Mouse (Mus musculus): Measurements from ENCODE around the gene Ephb1.

Gene Ephb1

DNA sequence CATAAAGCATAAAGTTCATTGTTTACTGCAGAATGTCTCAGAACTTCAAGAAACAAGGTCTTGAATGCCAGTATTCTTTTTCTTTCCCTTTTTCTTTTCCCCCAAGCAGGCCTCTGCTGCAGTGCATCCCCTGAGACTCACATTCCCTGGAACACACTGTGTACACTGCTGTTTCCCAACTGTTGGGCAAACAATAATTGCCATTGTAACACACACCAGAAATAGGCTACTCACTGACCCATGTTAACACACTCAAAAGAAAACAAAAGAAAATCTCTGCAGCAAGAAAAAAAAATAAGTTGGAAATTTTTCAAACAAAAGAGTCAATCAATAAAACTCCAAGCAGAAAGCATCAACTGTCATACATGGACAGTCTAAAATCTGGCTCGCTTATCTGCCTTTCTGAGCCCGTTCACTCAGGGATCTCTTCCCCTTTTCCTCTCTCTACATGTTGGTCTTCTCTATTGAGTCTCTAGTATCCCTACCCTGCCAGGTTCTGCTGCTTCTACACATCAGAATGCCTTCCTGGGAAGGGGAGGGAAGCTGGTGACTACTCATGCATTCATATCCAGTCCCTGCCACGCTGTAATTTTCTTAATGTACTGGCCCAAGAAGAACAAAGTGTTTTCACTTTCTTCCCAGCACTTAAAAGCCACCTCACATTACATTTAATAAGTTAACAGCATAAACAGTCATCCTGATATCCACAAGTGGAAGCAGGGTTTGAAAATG is 285.2 kb downstream of the Ephb1 start:
- no peak for DNase-seq (ENCODE audit: low read depth, low spot score)

DNA sequence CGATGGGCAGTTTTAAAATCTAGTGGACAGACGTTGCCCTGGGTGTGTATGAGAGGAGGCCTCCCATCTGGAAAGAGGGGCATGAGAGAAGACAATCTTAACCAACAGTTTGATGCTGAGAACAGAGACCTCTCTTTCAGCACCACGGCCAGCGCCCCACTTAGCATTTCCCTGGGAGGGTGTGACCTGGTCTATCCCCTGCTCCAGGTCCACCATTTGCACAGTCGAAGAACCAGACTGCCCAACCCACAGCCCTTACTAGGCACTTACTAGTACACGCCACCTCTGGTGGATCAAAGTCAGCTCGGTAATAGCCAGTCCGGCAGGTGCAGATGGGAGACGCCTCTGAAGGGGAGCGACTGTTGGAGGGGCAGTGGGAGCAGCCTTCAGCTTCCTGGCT is 287.9 kb downstream of the Ephb1 start:
- DNase-seq (ENCODE audit: low read depth, low spot score) = no peak

DNA sequence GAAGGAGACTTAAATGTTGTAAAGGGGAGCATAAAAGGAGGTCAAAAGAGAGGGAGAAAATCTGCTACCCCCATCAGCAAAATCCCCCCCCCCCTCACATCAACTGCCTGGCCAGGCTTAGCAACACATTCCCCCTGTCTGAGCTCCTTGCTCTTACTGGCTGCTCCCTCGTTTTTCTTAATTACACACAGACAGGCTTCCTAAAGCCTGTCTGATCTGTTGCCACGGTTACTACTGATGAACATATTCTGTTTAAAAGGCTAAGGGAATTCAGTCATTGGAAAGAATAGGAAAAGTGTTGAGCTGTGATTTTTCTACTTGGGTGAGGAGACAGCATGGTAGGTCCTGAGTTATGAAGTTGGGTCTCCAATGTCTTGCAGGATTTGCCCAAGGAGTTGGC is 308.6 kb downstream of the Ephb1 start:
- DNase-seq (ENCODE audit: low read depth, low spot score) = no peak

DNA sequence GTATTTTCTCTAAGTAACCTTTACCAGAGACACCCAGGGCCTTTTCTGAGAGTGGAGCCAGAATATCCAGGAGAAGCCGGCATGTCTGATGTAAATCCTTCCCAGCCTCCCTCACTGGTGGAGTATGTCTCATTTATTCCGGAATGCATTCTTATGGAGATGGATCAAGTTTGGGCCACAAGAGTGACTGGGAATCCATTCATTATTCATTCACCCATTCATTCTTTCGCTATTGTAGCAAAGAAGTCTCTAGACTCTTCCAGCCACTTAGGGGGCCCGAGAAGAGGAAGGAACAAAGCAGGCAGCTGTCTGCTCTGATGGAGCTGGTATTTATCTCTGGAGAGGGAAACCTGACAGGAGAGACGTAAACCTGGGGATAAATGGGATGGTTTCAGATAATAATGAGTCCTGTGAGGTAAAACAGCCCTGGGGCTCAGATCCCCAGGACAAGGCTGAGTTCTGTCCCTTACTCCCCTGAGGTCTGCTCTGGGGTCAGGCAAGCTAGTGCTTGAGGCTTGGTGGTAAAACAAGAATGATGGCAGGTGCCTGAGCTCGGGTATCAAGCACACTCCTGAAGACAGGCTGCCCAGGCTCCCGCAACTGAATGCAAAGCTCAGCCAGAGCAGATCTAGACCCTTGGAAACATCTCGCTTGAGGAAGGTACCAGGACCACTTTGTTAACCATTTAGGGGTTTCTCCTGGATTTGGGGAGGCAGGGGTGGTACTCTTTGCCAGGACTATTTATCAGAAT is 309.2 kb downstream of the Ephb1 start:
- no peak for DNase-seq (ENCODE audit: low read depth, low spot score)

DNA sequence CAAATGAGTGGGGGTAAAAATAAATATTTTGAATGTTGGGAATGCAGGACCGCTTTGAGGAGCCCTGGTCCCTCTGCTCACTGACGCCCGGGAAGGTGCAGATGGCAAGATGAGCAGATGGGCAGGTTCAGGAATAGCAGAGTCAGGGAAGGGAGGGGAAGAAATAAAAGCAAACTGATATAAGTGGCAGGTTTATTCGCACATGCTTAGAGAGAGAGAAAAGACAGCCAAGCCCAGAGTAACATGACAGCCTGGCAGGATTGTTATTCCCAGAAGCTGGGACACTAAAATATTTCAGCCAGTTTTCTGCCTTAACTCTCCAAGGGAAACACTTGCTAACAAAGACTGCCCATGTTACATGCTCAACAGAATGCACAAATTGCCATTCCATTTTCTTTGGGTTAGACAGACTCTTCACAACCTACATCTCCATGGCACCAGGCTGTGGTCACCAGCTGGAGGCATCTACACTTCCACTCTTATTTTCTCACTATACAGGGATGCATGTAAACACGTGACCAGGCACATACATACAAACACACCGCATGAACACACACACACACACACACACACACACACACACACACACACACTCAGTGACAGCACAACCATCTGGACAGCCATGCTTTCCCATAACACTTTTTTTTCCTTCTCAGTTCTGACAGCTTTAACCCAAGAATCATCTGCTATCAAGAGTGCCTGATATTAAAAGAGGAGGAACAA is 315.3 kb downstream of the Ephb1 start:
- no peak for DNase-seq (ENCODE audit: low read depth, low spot score)

DNA sequence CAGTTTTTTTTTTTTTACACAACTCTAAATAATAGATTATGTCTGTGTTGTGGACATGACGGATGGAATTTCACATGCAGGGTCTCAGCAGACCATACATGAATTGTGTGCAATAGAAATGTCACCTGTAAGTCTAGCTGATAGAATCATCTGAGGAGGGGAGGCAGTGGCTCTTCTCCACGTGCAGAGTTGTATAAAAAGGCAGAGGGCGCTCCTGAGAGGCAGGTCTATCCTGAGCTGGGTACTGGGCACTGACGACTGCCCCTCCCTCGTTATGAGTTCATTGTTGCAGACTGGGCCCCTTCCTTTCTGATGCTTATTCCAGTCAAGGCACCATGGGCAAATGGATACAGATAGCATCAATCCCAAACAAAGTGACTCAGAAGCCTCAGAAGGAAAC is 318.4 kb downstream of the Ephb1 start:
- no peak for DNase-seq (ENCODE audit: low read depth, low spot score)

DNA sequence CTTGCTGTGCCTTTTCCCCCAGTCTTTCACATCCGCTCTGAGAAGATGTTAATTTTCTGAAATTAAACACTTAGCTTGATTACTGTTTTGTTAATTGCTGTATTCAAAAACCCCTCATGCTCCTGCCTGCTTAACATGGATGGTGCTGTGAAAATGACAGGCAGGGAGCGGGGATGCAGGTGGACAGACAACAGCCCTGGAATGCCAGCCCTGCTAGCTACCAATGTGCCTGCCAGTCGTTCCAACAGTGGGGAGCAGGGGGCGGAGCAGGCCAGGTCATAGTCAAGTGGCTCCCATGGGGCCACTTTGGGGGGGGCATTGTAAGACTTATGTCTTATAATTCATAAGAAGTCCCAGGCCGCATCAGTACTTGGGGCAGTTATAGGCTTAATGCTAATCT is 321.3 kb downstream of the Ephb1 start:
- DNase-seq (ENCODE audit: low read depth, low spot score) = no peak

DNA sequence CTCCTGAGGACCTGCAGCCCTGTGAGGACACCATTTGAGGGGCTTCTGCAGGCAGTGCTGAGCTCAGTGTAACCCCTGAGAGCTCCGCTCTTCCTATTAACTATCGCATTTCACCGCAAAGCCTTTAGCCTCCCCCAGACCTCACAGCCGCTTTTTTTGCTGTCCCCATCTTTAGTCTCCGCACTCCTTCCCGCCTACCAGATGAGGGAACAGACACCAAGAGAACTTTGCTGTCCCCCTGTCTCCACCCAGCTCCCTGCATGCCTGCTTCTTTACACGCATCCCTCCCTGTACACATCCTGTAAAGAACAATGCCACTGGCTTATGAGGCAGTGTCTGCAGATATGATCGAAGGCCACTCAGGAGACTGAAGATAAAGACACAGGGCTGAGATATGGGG is 322.1 kb downstream of the Ephb1 start:
- DNase-seq (ENCODE audit: low read depth, low spot score) = no peak

DNA sequence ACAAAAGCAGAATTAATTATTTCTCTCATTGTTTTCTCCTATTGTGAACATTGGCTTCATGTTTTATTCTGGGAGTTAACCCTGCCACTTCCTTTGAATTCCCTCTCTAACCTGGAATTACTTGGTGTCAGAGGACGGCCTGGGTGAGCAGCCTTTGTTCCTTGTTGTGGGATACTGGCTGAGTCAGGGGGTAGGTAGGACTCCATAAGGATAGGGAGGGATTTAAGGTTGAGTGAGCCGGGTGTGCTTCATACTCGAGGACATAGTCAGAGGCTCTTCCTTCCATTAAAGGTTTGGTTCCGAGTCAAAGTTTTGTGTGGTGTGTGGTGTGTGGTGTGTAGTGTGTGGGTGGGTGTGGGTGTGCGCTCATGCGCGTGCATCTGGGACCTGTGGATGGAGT is 324.8 kb downstream of the Ephb1 start:
- DNase-seq (ENCODE audit: low read depth, low spot score) = no peak

DNA sequence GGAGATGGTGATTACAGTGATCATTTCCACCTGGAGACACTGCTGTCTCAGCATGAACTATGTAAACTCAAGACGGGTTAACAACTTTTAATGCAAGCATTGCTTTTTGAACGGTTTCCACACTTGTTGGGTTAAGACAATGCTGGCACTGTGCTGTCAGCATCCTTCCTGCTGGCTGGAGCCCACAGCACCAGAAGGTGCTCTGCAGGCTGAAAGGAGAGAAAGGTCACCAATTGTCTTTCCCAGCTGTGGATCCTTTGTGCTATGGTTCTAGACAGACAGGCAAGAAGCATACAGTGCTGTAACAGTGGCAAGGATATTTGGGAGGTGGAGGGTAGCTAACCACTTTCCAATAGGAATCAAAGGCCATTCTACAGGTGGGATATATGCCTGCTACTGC is 328.4 kb downstream of the Ephb1 start:
- no peak for DNase-seq (ENCODE audit: low read depth, low spot score)

DNA sequence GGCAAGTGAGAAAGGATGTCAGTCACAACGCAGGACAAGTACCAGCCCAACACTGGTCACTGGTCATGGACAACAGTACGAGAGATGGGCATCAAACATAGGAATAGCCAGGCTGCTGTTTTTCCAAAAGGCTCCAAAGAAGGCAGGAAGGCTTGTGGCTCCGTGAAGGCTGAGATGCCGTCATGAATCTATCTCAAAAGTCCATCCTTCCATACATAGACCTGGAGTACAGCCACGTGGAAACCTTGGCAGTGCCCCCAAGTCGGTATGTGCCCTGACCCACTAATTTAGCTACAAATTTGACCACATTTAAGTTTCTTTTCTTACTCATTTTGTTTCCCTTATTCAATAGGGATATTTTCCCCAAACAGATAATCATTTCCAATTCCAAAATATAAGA is 329.4 kb downstream of the Ephb1 start:
- no peak for DNase-seq (ENCODE audit: low read depth, low spot score)

DNA sequence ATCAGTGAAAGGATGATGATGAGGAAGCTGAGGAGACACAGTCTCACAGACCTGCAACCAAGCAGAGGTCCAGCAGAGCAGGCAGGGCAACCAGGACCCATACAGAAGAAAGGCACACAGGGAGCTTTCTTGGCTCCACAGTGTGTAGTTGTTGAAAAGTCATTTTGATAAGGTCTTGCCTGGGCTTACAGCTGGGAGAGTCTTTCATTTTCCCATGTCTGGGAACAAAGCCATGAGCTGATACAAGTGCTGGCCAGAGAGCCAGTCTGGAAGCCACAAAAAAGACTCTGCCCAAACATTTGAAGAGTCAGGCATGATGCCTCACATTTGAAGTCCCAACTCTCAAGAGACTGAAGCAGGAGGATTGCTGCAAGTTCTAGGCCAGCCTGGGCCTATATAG is 339.0 kb downstream of the Ephb1 start:
- DNase-seq (ENCODE audit: low read depth, low spot score) = no peak

DNA sequence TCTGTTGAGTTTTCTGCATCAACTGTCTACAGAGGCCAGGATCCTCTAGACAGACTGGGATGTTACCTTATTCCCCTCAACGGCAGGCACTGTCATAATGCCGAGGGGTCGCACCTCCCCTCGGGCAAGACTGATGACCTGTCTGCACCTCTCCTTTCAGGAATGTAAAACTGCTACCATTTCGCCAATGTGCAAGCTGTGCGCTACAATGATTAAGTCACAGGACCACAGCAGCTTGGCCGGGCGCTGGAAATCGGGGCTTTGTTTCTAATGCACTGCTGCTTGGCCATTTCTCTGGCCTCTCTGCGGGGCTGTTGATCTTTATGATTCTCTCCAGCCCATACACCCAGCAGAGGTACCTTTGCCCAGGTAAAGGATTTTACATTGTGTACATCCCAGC is 346.8 kb downstream of the Ephb1 start:
- no peak for DNase-seq (ENCODE audit: low read depth, low spot score)

DNA sequence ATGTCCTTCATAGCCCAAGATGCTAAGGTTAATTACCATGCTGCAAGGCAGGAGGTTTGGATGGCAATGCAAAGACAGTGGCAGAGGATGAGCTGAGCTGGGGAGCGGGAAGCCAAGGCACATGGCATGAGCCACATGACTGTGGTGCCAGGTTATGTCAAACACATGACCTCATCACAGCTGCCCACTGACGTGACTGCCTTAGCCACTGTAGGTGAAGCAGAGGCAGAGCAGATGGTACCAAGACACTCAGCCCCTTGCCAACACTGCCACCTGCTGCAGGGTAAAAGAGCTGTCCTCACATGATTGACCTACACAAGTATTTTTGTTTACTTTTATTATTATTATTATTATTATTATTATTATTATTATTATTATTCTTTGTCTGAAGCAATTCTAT is 348.0 kb downstream of the Ephb1 start:
- no peak for DNase-seq (ENCODE audit: low read depth, low spot score)

DNA sequence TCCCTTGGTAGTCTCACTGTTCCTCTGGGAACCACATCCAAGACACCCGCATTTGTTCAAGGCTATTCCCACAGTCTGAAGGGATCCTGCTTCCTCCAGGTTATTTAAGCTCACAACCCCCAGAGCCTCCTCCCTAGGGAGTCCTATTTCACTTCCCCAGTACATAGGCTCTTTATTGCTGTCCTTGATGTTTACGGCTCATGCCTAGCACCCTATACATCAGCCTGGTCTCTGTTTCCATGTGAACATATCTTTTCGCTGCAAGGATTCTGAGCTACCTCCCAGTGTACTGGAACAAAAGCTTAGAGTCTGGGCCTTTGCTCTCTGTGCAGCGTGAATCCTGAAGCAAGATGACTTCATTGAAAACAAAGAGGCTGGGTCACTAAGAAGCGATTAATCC is 351.6 kb downstream of the Ephb1 start:
- no peak for DNase-seq (ENCODE audit: low read depth, low spot score)

DNA sequence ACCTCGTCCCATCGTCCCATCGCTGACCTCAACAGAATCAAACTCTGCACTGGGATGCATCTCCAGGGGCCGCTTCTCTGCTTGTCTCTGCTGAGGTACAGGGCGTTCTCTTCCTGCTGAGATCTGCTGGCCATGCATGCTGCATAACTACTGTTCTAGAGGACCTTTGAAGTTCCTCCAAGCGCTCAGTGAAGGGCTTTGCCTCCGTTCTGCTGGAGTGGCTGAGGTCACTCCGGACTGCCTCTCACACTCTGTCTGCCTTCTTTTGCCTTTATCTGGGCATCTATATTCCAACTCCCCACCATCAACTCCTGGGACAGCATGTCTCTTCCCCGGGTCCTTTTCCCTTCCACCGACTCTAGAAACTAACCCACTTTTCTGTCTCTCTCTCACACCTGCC is 352.3 kb downstream of the Ephb1 start:
- no peak for DNase-seq (ENCODE audit: low read depth, low spot score)

DNA sequence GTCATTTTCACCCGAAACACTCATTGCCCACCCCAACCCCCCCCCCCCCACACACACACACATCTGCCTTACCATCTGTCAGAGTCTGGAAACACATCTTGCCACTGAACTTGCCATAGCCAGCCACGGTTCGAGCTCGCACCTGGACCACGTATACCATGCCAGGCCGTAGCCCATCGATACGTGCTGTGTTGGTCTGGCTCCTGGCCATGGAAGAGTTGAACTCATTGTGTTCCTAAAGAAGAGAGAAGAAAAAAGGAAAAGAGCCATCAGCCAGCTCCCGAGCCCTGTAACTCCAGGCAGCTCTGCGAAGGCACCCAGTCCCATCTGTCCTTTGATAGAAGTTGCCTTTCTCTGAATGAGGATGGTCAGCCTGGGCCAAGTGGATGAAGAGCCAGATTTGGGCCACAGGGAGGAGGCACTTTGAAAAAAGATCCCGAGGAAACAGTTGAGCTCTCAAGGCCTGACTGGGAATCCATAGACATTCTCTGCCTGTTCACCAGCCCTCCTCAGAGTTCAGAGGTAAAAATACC is 352.8 kb downstream of the Ephb1 start:
- no peak for DNase-seq (ENCODE audit: low read depth, low spot score)

DNA sequence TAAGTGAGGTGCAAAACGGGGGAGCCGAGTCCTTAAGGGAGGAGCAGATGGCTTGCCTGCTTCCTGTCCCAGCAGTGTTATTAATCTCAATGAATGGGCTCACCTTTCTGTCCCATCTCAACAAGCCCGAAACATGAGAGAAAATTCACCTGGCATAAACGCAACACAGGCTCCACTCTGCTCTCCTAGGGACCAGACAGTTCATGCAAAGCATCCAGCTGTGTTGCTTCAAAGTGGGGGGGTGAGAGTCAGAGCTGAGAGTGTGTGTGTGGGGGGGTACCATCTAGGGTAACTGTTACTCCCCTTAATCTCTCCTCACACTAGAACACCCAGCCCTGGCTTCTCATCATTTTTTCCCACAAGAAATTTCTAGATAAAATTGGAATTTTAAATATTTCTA is 354.8 kb downstream of the Ephb1 start:
- DNase-seq (ENCODE audit: low read depth, low spot score) = no peak

DNA sequence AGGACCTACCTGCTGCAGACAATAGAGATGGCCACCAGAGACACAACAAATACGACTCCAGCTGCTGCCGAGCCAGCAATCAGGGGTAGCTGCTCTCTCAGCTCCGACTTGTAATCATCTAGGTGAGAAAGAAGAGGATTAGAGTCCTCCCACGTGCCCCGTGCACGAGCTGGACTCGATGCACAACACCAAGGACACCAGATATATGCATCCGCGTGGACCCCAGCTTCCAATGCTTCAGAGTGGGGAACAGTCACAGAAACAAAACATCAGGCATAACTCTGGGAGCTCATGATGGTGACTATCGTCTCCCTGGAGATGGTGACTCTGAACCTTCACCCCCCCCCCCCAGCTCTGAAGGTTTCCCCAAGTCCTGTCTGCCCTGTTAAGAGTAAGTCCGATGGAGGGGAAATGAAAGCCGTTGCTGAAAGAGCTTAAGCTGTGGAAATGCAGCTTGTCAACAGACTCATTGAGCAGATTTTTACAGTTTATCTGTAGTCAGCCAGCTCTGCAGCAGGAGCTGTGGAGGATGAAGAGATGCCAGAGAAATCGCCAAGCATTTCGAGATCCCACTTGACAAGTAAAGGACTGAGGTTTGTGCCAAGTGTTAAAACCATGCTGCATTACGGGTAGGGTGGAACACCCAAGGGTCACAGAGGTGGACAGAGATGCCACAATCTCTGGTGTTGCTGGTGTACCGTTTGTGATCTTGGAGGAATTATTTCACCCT is 357.6 kb downstream of the Ephb1 start:
- no peak for DNase-seq (ENCODE audit: low read depth, low spot score)

DNA sequence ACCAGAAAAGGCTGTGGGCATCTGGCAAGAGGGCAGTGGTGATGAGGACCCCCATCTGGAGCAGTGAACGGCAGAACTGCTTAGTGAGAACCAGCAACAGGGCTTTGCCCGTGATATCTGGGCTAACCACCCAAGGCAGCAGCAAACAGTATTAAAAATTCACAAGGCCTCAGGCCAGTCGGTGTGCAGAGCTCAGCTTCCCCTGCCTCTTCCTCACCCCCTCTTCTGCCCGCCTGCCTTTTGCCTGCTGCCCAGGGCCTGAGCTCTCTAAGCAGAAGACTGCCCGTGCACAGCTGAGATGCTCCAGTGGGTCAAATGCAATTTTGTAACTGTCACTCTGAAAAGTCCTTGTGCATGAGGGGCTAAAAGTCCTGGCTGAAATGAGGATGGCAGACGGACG is 358.3 kb downstream of the Ephb1 start:
- no peak for DNase-seq (ENCODE audit: low read depth, low spot score)

DNA sequence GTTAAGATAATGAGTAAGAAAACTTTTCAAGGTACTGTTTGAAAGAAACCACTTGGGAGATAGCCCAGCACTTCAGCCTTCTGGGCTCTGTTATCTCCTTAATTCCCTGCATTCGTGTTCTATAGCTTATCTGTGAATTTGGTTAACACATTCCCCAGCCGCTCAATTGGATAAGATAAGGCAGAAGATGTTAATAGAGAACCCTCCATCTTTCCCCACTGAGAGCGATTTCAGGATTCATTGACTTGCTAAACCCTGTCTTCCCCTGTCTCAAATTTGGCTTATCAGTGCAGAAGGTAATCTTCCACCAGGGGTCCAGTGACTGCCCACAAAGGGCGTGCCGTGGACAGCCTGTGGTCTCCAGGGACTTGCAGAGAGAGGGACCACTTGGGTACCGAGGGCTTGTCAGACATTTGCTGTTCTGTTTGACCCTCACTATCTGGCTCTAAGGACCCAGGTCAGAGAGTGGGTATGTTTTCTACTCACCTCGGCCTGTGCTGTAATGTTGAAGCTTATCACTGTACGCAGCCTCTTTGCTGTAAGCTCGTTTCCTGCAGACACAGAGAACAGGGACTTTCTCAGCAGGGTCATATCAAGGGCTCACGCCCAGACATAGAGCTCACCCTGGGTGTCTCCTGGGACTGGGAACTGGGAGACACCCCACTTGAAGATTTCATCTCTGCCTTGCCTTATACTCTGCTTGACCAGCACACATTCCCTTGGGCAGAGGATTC is 358.9 kb downstream of the Ephb1 start:
- DNase-seq (ENCODE audit: low read depth, low spot score) = peak; percentile 43

All from c-Kit-negative CD71-positive TER-119-positive erythroid progenitor cells, embryonic 14.5 days (primary cell).